Mouse (Mus musculus) cortical plate, adult 2 months (tissue): ENCODE results near the gene Mrps10.

Experiments
- CTCF ChIP-seq: fragments of 200-500 bp; IDR thresholded peaks from 2 replicates; pipeline ENCODE4 v1.5.1; 2011; ENCODE audit warnings: mild to moderate bottlenecking, control low read depth, low read length; ENCODE audit not compliant: insufficient read depth; ENCODE audit errors: extremely low read depth
- POLR2A ChIP-seq: fragments of 200-500 bp; IDR thresholded peaks from 2 replicates; pipeline ENCODE4 v1.6.1; 2011; ENCODE audit warnings: mild to moderate bottlenecking, low read length, control low read depth; ENCODE audit not compliant: insufficient read depth; ENCODE audit errors: extremely low read depth

GRCm38 (mm10) chr17:47318972-47319625 is 49.6 kb upstream of the Mrps10 start:
- TF ChIP-seq CTCF (no peak), POLR2A (no peak)
